27 mouse cellular contexts compared by ENCODE assay signal in genomic region chrX:142902599-142902998, GRCm38 (mm10).
DNase-seq lines count a peak whose midpoint lies in the region; ATAC-seq lines count a peak whose summit lies in the region.
"Had no signal": no experiment of that assay in that cellular context is flagged by ENCODE, and none has a peak within 500 bp of the region (broad histone marks: within the 10 kb centered on the region; RNA-seq: fewer than 3 reads in every experiment).

No protein-coding gene starts in this region.

- no peak overlapping the region for H3K4me2 ChIP-seq in liver, embryonic 16.5 days (ENCODE audit: low read depth, low read length)
- H3K4me2 ChIP-seq: heart, embryonic 12.5 days; limb, embryonic 13.5 days; midbrain, embryonic 13.5 days; neural tube, embryonic 13.5 days had no signal

- DNase-seq in liver, result no peak
- DNase-seq in adipocyte (ENCODE audit: low spot score), result peak; percentile 4
- DNase-seq in large intestine, adult 2 months (ENCODE audit: low read depth, low spot score), result peak; percentile 36
- no peak for DNase-seq in left cerebral cortex, postnatal 4 days
- no peak for DNase-seq in right cerebral cortex, adult 2 months (ENCODE audit: low spot score in 2 of 2)
- DNase-seq in spleen, adult 18-20 months, result no peak
- DNase-seq: adrenal gland, postnatal 25 days; B cell, adult 2 months; cerebellum, adult 9-10 months; forebrain, postnatal 0 days; gastrocnemius, postnatal 14 days; heart, adult 11 months; heart, postnatal 10 days; kidney, adult 8-10 months; kidney, postnatal 25 days; lung, adult 18-20 months; lung, postnatal 14 days; retina, postnatal 1 day; right cerebral cortex, postnatal 4 days; thymus, postnatal 14 days had no signal

- H3K4me3 ChIP-seq in liver, embryonic 16.5 days (ENCODE audit: low read depth, low read length), result no peak overlapping the region
- H3K4me3 ChIP-seq: forebrain, embryonic 10.5 days; heart, embryonic 12.5 days; limb, embryonic 13.5 days; midbrain, embryonic 13.5 days; neural tube, embryonic 13.5 days had no signal

- H3K4me1 ChIP-seq in liver, embryonic 16.5 days (ENCODE audit: control insufficient read depth, low read depth, low read length), result no peaks in the 10 kb centered on the region
- H3K4me1 ChIP-seq: forebrain, embryonic 10.5 days; heart, embryonic 12.5 days; limb, embryonic 13.5 days; midbrain, embryonic 13.5 days; neural tube, embryonic 13.5 days had no signal

- H3K9ac ChIP-seq in liver, embryonic 16.5 days (ENCODE audit: low read depth, low read length), result no peak overlapping the region
- H3K9ac ChIP-seq: forebrain, postnatal 0 days; heart, embryonic 12.5 days; limb, embryonic 13.5 days; midbrain, embryonic 13.5 days; neural tube, embryonic 13.5 days had no signal

- ATAC-seq in liver, embryonic 16.5 days (ENCODE audit: low read depth), result 0 out of 2 replicates have a peak, but pooled peaks have one; percentile 19
- ATAC-seq: forebrain, postnatal 0 days; hindbrain, postnatal 0 days; midbrain, embryonic 13.5 days had no signal

- intact Hi-C loops in left cerebral cortex, postnatal 4 days (cut with DNase I), result no loop called here

- no peaks in the 10 kb centered on the region for H3K9me3 ChIP-seq in liver, embryonic 16.5 days (replicated peaks; ENCODE audit: control insufficient read depth, low read length)
- H3K9me3 ChIP-seq: forebrain, embryonic 10.5 days; heart, embryonic 12.5 days; limb, embryonic 13.5 days; midbrain, embryonic 13.5 days; neural tube, embryonic 13.5 days had no signal

- H3K27ac ChIP-seq in liver, embryonic 16.5 days (ENCODE audit: low read length), result 0 out of 2 replicates have a peak overlapping the region, but pooled peaks have one; percentile 14
- H3K27ac ChIP-seq: forebrain, embryonic 10.5 days; hindbrain, postnatal 0 days; limb, embryonic 13.5 days; midbrain, embryonic 13.5 days; neural tube, embryonic 13.5 days had no signal

- H3K36me3 ChIP-seq in liver, embryonic 16.5 days (ENCODE audit: control insufficient read depth, insufficient read depth), result no peaks in the 10 kb centered on the region
- H3K36me3 ChIP-seq: forebrain, embryonic 10.5 days; heart, embryonic 12.5 days; limb, embryonic 13.5 days; midbrain, embryonic 13.5 days; neural tube, embryonic 13.5 days had no signal

- no peaks in the 10 kb centered on the region for H3K27me3 ChIP-seq in liver, embryonic 16.5 days (ENCODE audit: control insufficient read depth, insufficient read depth, low read depth, low read length)
- H3K27me3 ChIP-seq: heart, embryonic 12.5 days had no signal

- 55% methylated on average over 2 of the region's 2 CpGs for WGBS in liver, embryonic 16.5 days (ENCODE audit: insufficient replicate concordance)
- 25% methylated on average over 2 of the region's 2 CpGs for WGBS in large intestine, adult 2 months

Comparison
In these comparisons a context has a peak if more than half of its experiments do, and no peak if none do; other contexts are left out.
1. DNase-seq: peak in adipocyte (single experiment) and large intestine, adult 2 months (single experiment); none in liver (single experiment), left cerebral cortex, postnatal 4 days (single experiment), right cerebral cortex, adult 2 months (0 of 2) and spleen, adult 18-20 months (0 of 2).